Mouse (Mus musculus) heart, adult 8-10 months (tissue): ENCODE results near the gene Nfib. TPM values are rescaled to one million over a fixed set of nuclear protein-coding genes. Genes with fewer than 3 reads are reported as not detected.
A peak's percentile ranks its signal among the peaks of the same experiment; 100 is the strongest.

Experiments used
- DNase-seq: peaks from one replicate; pipeline ENCODE4 v3.0.0; 2022; ENCODE audit warnings: low spot score
- total RNA-seq, 4 experiments: library from RNA; stranded (reverse); gene quantifications; 2 replicates each; pipeline ENCODE4 v1.2.4; 2022

Nfib gene
- total RNA-seq, 4 experiments from 2014 or later: 115 to 138 (median 131) TPM

DNA sequence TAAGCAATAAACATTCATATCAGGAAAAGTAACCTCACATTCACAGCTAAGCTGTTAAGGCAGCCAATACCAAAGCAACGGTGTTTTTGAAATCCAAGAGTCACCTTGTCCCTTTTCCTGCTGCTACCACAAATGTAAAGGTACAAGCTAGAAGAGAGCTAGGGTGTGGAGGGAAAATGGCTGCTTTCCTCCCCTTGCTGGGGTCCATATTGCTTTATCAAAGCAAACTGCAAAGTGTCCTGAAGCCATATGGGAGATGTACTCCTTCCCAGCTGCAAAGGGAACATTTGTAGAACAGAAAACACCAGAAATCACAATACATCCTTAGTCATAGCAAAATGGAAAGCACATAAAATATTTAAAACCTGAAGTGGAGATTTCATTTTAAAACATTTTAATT, 456.6 kb downstream of the Nfib start:
- no peak for DNase-seq

DNA sequence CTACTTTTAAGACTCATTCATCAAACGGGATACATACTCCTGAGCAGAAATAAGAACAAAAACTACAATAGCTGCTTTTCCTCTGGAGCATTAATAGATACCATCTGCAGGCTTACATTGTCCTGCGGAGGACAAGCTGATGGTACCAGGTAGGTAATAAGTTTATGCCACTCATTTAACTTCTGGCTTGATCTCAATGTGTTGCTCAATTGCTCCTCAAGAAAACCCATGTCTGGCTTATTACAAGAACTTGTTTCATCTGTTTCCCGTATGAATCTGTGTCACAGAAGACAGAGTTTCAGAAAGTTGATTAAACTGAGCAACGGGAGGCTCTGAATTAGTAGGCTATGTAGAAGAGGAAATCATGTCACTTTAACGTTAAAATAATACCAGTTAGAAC, 457.5 kb downstream of the Nfib start:
- no peak for DNase-seq

GRCm38 (mm10) chr4:82246290-82246689, 459.3 kb downstream of the Nfib start:
- DNase-seq: peak; percentile 77

Other genes with a start within 250 kb of the Nfib start
- gene Zdhhc21, start 154.2 kb upstream of the Nfib start, total RNA-seq: 10 to 100 TPM in 3 of 4 experiments, 1 to 10 TPM in 1; 9.2 to 12.5 (median 11.1) TPM
- not detected for gene Cer1, start 179.4 kb upstream of the Nfib start, total RNA-seq